Mouse (Mus musculus): ENCODE results near the gene Tbc1d10a. TPM values are rescaled to one million over a fixed set of nuclear protein-coding genes. Genes with fewer than 3 reads are reported as not detected.

Tbc1d10a gene
- polyA plus RNA-seq, 1 experiment = 112 TPM

- TF ChIP-seq CTCF (IDR thresholded peaks at IDR 0.05; ENCODE audit: borderline replicate concordance, control insufficient read depth, extremely low read depth, insufficient read depth, low read length, poor library complexity) (no peak), POLR2A (IDR thresholded peaks at IDR 0.05; ENCODE audit: control insufficient read depth, extremely low read depth, insufficient read depth, low read length, poor library complexity) (no peak)
- H3K4me3 ChIP-seq (ENCODE audit: control insufficient read depth, insufficient read depth, low read length) = no peak overlapping the region
- no peaks in the 10 kb centered on the region for H3K36me3 ChIP-seq (ENCODE audit: control insufficient read depth, insufficient read depth, low read length)
- H3K27ac ChIP-seq (ENCODE audit: control insufficient read depth, insufficient read depth, low read length) = no peak overlapping the region
- DNase-seq = no peak
- 50% methylated on average over 1 of the region's 1 CpGs for WGBS
- peaks cover 49% of the 10 kb centered on the region for H3K4me1 ChIP-seq (replicated peaks; ENCODE audit: control insufficient read depth, insufficient read depth, low read length)
- peaks cover 2% of the 10 kb centered on the region; the same call in 1 of the 2 replicates for H3K27me3 ChIP-seq (ENCODE audit: control insufficient read depth, insufficient read depth, low read length)
These were observed 76.7 kb downstream of the Tbc1d10a start for GRCm38 (mm10) chr11:4263296-4263695.

- WGBS = 78% methylated on average over 7 of the region's 7 CpGs
- Histone ChIP-seq H3K36me3 (ENCODE audit: control insufficient read depth, insufficient read depth, low read length) (no peaks in the 10 kb centered on the region), H3K27ac (ENCODE audit: control insufficient read depth, insufficient read depth, low read length) (no peak overlapping the region), H3K4me1 (replicated peaks; ENCODE audit: control insufficient read depth, insufficient read depth, low read length) (peaks cover 52% of the 10 kb centered on the region), H3K4me3 (ENCODE audit: control insufficient read depth, insufficient read depth, low read length) (no peak overlapping the region), H3K27me3 (ENCODE audit: control insufficient read depth, insufficient read depth, low read length) (peaks cover 2% of the 10 kb centered on the region; the same call in 1 of the 2 replicates)
- DNase-seq = no peak
- TF ChIP-seq CTCF (IDR thresholded peaks at IDR 0.05; ENCODE audit: borderline replicate concordance, control insufficient read depth, extremely low read depth, insufficient read depth, low read length, poor library complexity) = no peak
- no peak for TF ChIP-seq POLR2A (IDR thresholded peaks at IDR 0.05; ENCODE audit: control insufficient read depth, extremely low read depth, insufficient read depth, low read length, poor library complexity)
These were observed 77.5 kb downstream of the Tbc1d10a start for GRCm38 (mm10) chr11:4264066-4264465.

Other genes with a start within 250 kb of the Tbc1d10a start
- 53.1 and 55.6 TPM in 2 replicates for gene Pes1, start 222.8 kb upstream of the Tbc1d10a start, polyA plus RNA-seq (2012; rRNA removed)
- not detected in 2 replicates for gene 4930556J24Rik, start 210.0 kb upstream of the Tbc1d10a start, polyA plus RNA-seq (2012; rRNA removed)
- 1.7 and 2.1 TPM in 2 replicates for gene Gal3st1, start 203.2 kb upstream of the Tbc1d10a start, polyA plus RNA-seq (2012; rRNA removed)
- 0.44 and 0.85 TPM in 2 replicates for gene Sec14l4, start 155.3 kb upstream of the Tbc1d10a start, polyA plus RNA-seq (2012; rRNA removed)
- gene Sec14l3, start 121.9 kb upstream of the Tbc1d10a start, polyA plus RNA-seq (2012; rRNA removed) = 0.49 and 0.52 TPM in 2 replicates
- gene Mtfp1, start 91.3 kb upstream of the Tbc1d10a start, polyA plus RNA-seq (2012; rRNA removed) = 7.0 and 11.6 TPM in 2 replicates
- 0.42 and 1.1 TPM in 2 replicates for gene Sec14l2, start 63.4 kb upstream of the Tbc1d10a start, polyA plus RNA-seq (2012; rRNA removed)
- 27.0 and 29.4 TPM in 2 replicates for gene Rnf215, start 51.6 kb upstream of the Tbc1d10a start, polyA plus RNA-seq (2012; rRNA removed)
- 5.4 and 7.8 TPM in 2 replicates for gene Ccdc157, start 26.5 kb upstream of the Tbc1d10a start, polyA plus RNA-seq (2012; rRNA removed)
- gene Sf3a1, start 26.4 kb upstream of the Tbc1d10a start, polyA plus RNA-seq (2012; rRNA removed) = 79.9 and 91.6 TPM in 2 replicates
- gene Castor1, start 31.4 kb downstream of the Tbc1d10a start, polyA plus RNA-seq (2012; rRNA removed) = 23.3 and 34.5 TPM in 2 replicates
- 5.3 and 5.8 TPM in 2 replicates for gene Osm, start 49.6 kb downstream of the Tbc1d10a start, polyA plus RNA-seq (2012; rRNA removed)
- 1.7 and 2.2 TPM in 2 replicates for gene Lif, start 70.8 kb downstream of the Tbc1d10a start, polyA plus RNA-seq (2012; rRNA removed)

Measured in thymus, adult 2 months (tissue).